Comparison of ENCODE assay signal across 8 mouse cellular contexts in genomic region chr9:54068032-54068649, GRCm38 (mm10). TPM values are rescaled to one million over a fixed set of nuclear protein-coding genes. Genes with fewer than 3 reads are reported as not detected.
DNase-seq lines count a peak whose midpoint lies in the region; ATAC-seq and TF ChIP-seq lines count a peak whose summit lies in the region.

Tnfaip8l3 (minus strand) TSS chr9:54068388.

- no peak for TF ChIP-seq CTCF in cerebellum, adult 2 months (IDR thresholded peaks at IDR 0.05; ENCODE audit: borderline replicate concordance, insufficient read depth, low read depth, low read length)

- H3K4me3 ChIP-seq in cerebellum, adult 2 months (replicated peaks; ENCODE audit: insufficient read depth, low read depth, low read length), result peak within 1 kb of the TSS; percentile 42
- peak within 1 kb of the TSS; percentile 49 for H3K4me3 ChIP-seq in liver, embryonic 11.5 days (ENCODE audit: low read depth, low read length)
- peak within 1 kb of the TSS; percentile 57 for H3K4me3 ChIP-seq in midbrain, embryonic 16.5 days (ENCODE audit: low read depth, low read length)

- H3K9ac ChIP-seq in liver, embryonic 11.5 days (ENCODE audit: low read depth, low read length), result peak within 1 kb of the TSS; percentile 48
- peak within 1 kb of the TSS; percentile 76 for H3K9ac ChIP-seq in midbrain, embryonic 16.5 days (ENCODE audit: low read depth, low read length)

- peak within 1 kb of the TSS; percentile 81 for H3K4me2 ChIP-seq in liver, embryonic 11.5 days
- H3K4me2 ChIP-seq in midbrain, embryonic 16.5 days (ENCODE audit: low read length), result peak within 1 kb of the TSS; percentile 99

- no peak for TF ChIP-seq POLR2A in cerebellum, adult 2 months (IDR thresholded peaks at IDR 0.05; ENCODE audit: borderline replicate concordance, insufficient read depth, low read length)

- H3K27me3 ChIP-seq in cerebellum, adult 2 months (ENCODE audit: control insufficient read depth, insufficient read depth, low read length), result no peaks in the 10 kb centered on the region
- peaks cover 29% of the 10 kb centered on the region for H3K27me3 ChIP-seq in liver, embryonic 11.5 days (replicated peaks; ENCODE audit: control insufficient read depth, insufficient read depth, low read length)
- H3K27me3 ChIP-seq in midbrain, embryonic 16.5 days (ENCODE audit: control insufficient read depth, insufficient read depth, low read depth, low read length), result peaks cover 11% of the 10 kb centered on the region; the same call in 1 of the 2 replicates

- H3K4me1 ChIP-seq in cerebellum, adult 2 months (ENCODE audit: control insufficient read depth, insufficient read depth, low read length), result peaks cover 3% of the 10 kb centered on the region; the same call in 1 of the 2 replicates
- no peaks in the 10 kb centered on the region for H3K4me1 ChIP-seq in liver, embryonic 11.5 days (replicated peaks; ENCODE audit: control insufficient read depth, insufficient read depth, low read length)
- H3K4me1 ChIP-seq in midbrain, embryonic 16.5 days (ENCODE audit: control insufficient read depth, insufficient read depth, low read length), result peaks cover 9% of the 10 kb centered on the region

- no peaks in the 10 kb centered on the region for H3K9me3 ChIP-seq in liver, embryonic 11.5 days (ENCODE audit: control insufficient read depth, low read length)
- no peaks in the 10 kb centered on the region for H3K9me3 ChIP-seq in midbrain, embryonic 16.5 days (replicated peaks; ENCODE audit: control insufficient read depth, low read length, poor library complexity, severe bottlenecking)

- WGBS in cerebellum, adult 2 months, result under 1% methylated on average over 34 of the region's 35 CpGs
- WGBS in liver, embryonic 11.5 days, result 1% methylated on average over 25 of the region's 35 CpGs
- 0% methylated on average over 26 of the region's 35 CpGs for WGBS in midbrain, embryonic 16.5 days

- intact Hi-C loops in gastrocnemius, postnatal 36 days (cut with DNase I), result no loop called here

- H3K36me3 ChIP-seq in liver, embryonic 11.5 days (ENCODE audit: control insufficient read depth, insufficient read depth, low read length), result no peaks in the 10 kb centered on the region
- H3K36me3 ChIP-seq in midbrain, embryonic 16.5 days (ENCODE audit: control insufficient read depth, insufficient read depth, low read length), result no peaks in the 10 kb centered on the region

- no peak within 1 kb of the TSS for H3K27ac ChIP-seq in cerebellum, adult 2 months (ENCODE audit: insufficient read depth, low read length)
- H3K27ac ChIP-seq in liver, embryonic 11.5 days (ENCODE audit: low read depth, low read length), result no peak within 1 kb of the TSS
- no peak within 1 kb of the TSS for H3K27ac ChIP-seq in midbrain, embryonic 16.5 days (ENCODE audit: low read length)

- peak; percentile 21 to 22 for DNase-seq in cerebellum, adult 2 months
- DNase-seq in cerebellum, adult 11 months, result no peak
- peak; percentile 10 for DNase-seq in brain, adult 2 months (ENCODE audit: low read depth, low spot score)
- peak; percentile 19 to 35 for DNase-seq in gastrocnemius, postnatal 36 days
- DNase-seq in kidney, adult 18-20 months, result peak; percentile 23
- DNase-seq in liver, embryonic 11.5 days (ENCODE audit: low spot score), result peak; percentile 38
- no peak for DNase-seq in spleen, postnatal 36 days (ENCODE audit: low spot score in 2 of 2)

- ATAC-seq in liver, embryonic 11.5 days (replicated peaks; ENCODE audit: low FRiP score), result peak; percentile 71
- peak; percentile 93 for ATAC-seq in midbrain, embryonic 16.5 days

RNA-seq across cellular contexts. Expression of gene Tnfaip8l3, which starts in this region (rescaled TPM):
- polyA plus RNA-seq in cerebellum, adult 2 months (2012; rRNA removed), result 0.44 and 0.51 TPM in 2 replicates
- total RNA-seq in gastrocnemius, postnatal 36 days (2021), result not detected
- 0.27 TPM in 1 of 2 replicates, not detected in the other for polyA plus RNA-seq in liver, embryonic 11.5 days (2014; fragmentation: Nextera tagmentation; extraction: Ambion mirVana)
- polyA plus RNA-seq in midbrain, embryonic 16.5 days (2015; fragmentation: Nextera tagmentation; extraction: Ambion mirVana), result 0.40 and 1.0 TPM in 2 replicates

Comparison
In these comparisons a context has a peak if more than half of its experiments do, and no peak if none do; other contexts are left out.
1. Peak in DNase-seq and H3K4me3 ChIP-seq in cerebellum, adult 2 months; RNA of the gene not detected or under 1 TPM.
2. Peak in DNase-seq in gastrocnemius, postnatal 36 days; RNA of the gene not detected or under 1 TPM.
3. Peak in DNase-seq, ATAC-seq, H3K4me3 ChIP-seq, H3K9ac ChIP-seq and H3K4me2 ChIP-seq in liver, embryonic 11.5 days; RNA of the gene not detected or under 1 TPM.
4. DNase-seq: peak in brain, adult 2 months (single experiment) and kidney, adult 18-20 months (single experiment); none in cerebellum, adult 11 months (single experiment) and spleen, postnatal 36 days (0 of 2).
5. Peak in every context shown above with its lines, with median percentiles within 50 percentile points of each other: H3K4me3 ChIP-seq.